Mouse (Mus musculus) adrenal gland, adult (tissue): Measurements from ENCODE around the gene Cmc2.

ENCODE experiments used
- DNase-seq, 2 experiments: peaks; one replicate each; pipeline ENCODE4 v3.0.0; 2022 to 2023; ENCODE audit warnings: low spot score in 1 of 2; ENCODE audit not compliant: inconsistent age in 2 of 2

The Cmc2 gene

GRCm38 (mm10) chr8:116852042-116852441 lies 69.2 kb downstream of the Cmc2 start:
- no peak for DNase-seq

- no peak for DNase-seq
Measured at GRCm38 (mm10) chr8:116848042-116848441, 73.2 kb downstream of the Cmc2 start.

DNA sequence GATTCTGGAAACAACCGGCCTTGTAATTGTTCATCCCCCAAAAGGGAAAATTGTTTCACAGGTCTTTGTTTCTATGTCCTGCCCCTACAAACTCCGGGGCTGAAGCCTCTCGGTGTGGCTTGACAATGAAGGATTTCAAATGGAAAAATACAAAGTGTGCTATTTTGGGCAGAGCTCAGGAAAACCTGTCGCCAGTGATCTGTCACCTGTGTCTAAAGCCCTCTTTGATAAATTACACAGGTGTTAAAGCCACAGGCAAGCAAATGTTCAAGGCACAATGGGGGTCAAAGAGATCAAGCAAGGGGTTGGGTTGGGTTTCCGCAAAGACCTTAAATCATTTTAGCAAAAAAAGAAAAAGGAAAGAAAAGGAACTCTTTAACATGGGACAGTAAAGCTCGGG lies 78.6 kb downstream of the Cmc2 start:
- DNase-seq, result no peak
